Mouse (Mus musculus) ZHBTc4 (cell line): ENCODE results near the gene Sucla2.

Source experiments
- DNase-seq: peaks from one replicate; pipeline ENCODE4 v3.0.0-alpha.2; 2011; ENCODE audit warnings: low read depth, low spot score

Sucla2 gene

GRCm38 (mm10) chr14:73524766-73525448 is at the start of gene Sucla2:
Gene Sucla2, plus strand, starts transcription at chr14:73525319.
- peak; percentile 93 for DNase-seq

DNA sequence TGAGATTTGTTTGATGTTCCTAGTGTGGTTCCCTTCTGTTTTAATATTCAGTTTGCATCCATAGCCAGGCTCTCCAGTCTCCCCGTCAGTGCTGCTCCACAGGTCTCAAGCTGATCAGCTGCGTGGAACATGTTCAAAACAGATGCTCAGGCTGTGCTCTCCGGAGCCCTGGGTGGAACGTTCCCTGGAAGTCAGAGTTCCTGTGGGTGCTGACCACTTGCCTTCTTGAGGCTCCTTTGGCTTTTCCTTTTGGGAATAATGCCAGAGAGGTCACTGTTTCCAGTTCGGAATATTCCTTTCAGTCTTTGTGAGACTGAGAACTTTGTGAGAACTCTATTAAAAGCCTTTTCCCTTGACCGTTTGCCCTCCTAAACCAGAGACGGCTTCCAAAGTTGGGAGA is 49.6 kb upstream of the Sucla2 start:
- no peak for DNase-seq

- DNase-seq = peak; percentile 62
Measured at GRCm38 (mm10) chr14:73476361-73476934, 48.7 kb upstream of the Sucla2 start.

DNA sequence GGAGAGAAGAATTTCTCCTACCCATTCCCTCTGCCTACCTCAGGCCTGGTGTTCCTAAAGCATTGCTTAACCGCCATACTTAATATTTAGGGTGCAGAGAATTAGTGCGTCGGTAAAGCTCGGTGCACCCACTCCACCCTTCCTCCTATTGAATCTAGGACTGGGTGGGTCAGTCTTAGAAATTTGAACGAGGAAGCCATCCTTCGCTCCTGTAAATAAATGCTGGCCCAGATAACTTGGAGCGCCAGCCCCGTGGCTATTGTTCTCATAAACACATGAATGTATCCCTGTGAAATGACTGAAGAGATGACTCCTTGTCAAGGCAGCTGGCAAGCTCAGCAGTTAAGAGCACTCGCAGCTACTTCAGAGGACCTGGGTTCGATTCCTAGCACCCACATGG is 48.0 kb upstream of the Sucla2 start:
- no peak for DNase-seq

GRCm38 (mm10) chr14:73478321-73478720 is 46.8 kb upstream of the Sucla2 start:
- DNase-seq = no peak

GRCm38 (mm10) chr14:73479771-73480170 is 45.3 kb upstream of the Sucla2 start:
- DNase-seq = no peak

DNA sequence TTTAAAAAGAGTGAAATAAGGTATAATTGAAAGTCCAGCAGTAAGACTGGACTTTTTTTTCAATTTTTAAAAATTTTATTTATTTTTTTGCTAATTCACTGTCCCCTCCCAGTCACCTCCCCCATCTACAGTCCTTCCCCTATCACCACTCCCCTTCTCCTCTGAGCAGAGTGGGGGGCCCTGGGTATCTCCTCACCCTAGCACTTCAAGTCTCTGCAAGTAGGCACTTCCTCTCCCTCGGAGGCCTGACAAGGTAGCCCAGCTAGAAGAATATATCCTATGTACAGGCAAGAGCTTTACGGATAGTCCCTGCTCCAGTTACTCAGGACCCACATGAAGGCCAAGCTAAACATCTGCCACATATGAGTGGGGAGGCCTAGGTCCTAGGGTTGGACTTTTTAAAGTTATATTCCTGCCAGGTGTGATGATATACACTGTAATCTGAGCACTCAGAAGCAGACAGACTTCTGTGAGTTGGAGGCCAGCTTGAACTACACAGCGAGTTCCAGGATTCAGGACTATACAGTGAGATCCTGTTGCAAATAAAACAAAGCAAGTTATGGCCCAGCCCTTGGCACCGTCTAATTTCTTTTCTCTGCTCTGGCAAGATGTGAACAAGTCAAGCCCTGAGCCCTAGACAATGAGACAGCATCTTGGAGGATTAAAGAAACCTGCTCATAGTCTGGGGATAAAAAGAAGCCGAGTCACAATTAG is 41.4 kb upstream of the Sucla2 start:
- no peak for DNase-seq

DNA sequence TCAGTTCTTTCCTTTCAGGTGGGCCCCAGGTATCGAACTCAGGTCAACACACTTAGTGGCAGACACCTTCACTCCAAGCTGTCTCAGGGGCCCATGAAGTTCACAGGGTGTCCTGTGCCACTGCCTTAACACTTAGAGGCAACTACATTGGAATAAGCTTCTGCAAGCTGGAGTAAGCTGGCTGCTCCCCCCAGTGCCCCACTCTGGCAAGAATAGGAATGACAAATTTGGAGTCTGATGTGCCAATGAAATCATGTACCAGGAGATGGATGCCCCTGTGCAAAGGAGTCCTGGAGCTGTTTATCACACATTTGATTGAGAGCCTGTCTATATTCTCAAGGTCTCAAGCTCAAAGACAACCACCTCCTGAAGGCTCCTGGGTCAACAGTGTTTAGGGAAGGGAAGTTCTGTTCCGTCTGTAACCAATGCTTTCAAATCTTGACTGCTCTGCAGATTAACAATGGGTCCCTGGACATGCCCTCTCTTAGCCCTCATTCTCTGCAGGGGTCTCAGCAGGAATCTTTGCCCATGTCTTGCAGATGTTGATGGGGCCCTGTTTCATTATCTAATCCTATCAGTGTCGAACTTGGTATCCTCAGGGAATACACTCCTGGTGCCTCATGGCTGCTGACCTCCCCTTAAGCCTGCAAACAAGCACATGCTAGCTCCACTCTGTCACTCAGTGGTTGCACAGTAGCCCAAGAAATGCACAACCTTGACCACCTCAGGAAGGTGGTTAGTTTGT is 40.6 kb upstream of the Sucla2 start:
- no peak for DNase-seq

DNA sequence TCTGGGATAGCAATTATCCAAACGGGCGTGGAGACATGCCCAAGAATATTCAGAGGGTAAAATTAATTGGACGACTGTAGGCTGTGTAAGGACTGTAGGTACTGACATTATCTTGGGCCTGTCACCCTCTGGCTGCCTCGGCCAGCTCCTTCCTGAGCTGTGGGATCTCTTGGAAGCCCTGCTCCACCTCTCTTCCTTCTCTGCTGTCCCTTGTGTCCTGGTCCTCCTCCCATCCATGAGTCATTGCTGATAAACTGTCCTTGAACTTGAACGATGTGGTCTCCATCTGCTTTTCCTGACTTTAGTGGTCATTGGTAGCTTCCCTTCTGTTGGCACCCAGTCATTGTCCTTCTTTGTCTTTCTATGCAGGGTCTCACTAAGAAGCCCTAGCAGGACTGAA is 38.5 kb upstream of the Sucla2 start:
- DNase-seq = no peak

GRCm38 (mm10) chr14:73493356-73493755 is 31.8 kb upstream of the Sucla2 start:
- no peak for DNase-seq

DNA sequence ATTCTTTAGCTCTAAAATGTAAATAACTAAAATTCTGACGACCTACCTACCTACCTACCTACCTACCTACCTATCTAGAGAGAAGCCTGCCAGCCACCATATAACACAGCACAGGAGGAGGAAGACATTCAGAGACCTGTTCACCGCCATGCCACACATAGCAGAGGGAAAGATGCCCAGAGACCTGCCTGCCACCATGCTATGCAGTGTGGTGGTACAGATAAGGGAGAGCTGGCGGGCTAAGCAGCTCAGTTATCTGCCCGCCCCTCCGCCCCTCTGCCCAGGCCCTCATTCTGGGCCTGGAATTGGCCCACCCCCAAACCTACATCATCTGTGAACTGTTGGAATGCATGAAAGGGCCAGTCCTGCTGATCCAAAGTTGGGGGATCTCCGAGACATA is 31.0 kb upstream of the Sucla2 start:
- DNase-seq = no peak

DNA sequence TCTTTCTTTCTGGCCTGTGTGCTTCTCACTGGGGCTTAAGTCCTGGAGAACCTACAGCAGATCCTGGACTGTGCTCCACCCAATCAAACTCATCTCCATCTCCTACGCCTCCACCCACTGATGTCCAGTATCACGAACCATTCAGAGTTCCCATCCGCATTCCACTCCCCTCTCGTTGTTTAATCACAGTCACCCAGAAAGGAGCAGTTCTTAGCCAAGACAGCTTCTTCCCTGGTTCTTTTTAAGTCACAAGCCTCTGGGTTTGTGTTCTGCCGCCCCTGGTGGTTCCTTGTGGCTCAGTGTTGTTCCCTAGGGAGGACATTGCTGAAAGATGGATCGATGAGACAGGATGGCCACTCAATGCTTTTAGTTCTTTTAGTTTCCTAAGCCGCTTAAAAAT is 29.4 kb upstream of the Sucla2 start:
- DNase-seq = peak; percentile 16

DNA sequence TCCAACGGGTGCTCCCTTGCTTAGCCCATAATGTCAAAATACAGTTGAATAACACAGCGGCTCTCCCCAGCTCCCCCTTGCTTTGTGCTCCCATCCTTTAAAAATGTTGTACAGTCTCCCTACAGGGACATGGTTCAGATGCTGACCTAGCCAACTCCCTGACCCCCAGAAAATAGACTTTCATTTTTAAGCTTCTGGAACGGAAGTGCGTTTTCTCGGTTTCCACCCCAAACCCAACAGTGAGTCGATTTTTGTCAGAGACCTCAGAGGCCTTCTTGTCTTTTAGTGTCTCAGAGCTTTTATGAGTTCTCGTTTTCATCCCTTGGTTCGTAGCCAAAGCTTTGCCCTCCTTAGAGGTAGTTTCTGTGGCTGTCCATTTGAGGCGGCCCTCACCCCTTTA is 23.8 kb upstream of the Sucla2 start:
- DNase-seq = no peak

- DNase-seq = no peak
Measured at GRCm38 (mm10) chr14:73501721-73502120, 23.4 kb upstream of the Sucla2 start.

GRCm38 (mm10) chr14:73502591-73503184 is 22.4 kb upstream of the Sucla2 start:
- no peak for DNase-seq

GRCm38 (mm10) chr14:73503237-73503933 is 21.7 kb upstream of the Sucla2 start:
- no peak for DNase-seq

- DNase-seq = no peak
Measured at GRCm38 (mm10) chr14:73506283-73506682, 18.8 kb upstream of the Sucla2 start.

DNA sequence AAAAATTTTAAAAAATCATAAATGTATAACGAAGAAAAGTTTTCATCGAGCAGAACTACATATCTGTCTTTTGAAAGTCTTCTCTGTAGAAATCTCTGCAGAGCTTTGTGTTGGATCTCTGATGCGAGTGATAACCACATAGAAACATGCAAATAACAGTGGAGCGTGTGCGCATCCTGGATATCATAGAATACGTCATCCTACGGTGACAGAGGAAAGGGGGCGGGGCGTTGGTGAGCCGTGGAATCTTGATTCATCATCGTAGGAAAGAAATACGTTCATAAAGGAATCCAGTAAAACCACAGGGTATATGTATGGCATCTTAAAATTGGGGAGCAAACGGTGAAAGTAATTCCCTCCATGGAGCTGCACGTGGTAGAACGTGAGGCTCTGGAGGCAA is 17.9 kb upstream of the Sucla2 start:
- no peak for DNase-seq

DNA sequence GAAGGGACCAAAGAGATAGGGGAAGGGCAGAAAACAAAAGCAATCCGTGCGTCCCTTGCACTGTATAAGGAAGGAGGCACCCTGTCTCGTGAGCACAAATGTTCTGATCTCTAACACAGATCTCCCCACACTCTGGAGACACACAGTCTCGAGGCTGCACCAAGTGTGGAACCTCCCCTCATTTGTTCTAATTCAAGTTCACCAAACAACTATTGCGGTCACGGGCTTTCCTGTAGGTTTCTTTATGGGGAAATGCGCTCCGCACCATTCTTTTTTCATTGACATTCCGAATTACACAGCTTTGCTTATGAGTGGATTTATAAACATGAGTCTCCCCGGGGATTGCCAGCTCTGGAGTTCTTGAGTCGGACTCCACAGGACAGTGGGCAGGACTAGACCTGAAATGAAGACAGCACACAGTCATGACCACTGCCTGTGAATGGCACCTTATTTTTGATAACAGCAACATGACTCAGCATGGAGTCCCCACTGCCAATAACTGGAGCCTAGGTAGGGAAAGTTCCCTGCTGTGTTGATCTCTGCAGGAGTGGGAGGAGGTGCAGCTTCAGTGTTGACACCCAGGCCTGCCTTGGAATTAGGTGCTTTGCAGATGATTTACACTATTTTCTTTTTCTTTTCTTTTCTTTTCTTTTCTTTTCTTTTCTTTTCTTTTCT is 17.3 kb upstream of the Sucla2 start:
- DNase-seq = no peak

GRCm38 (mm10) chr14:73508630-73509395 is 16.3 kb upstream of the Sucla2 start:
- DNase-seq = no peak
